Mouse (Mus musculus) left cerebral cortex, adult 2 months (tissue): Measurements from ENCODE around the gene Pax5. TPM values are rescaled to one million over a fixed set of nuclear protein-coding genes. Genes with fewer than 3 reads are reported as not detected.
A peak's percentile ranks its signal among the peaks of the same experiment; 100 is the strongest.

Experiments used
- DNase-seq, 2 experiments: peaks; one replicate each; pipeline ENCODE4 v3.0.0; 2021 to 2022; ENCODE audit warnings: low spot score in 2 of 2, mixed read lengths in 1 of 2; ENCODE audit errors: extremely low spot score in 1 of 2
- H3K27ac ChIP-seq: fragments of 200-600 bp; 2 replicates; pipeline ENCODE4 v1.8.1; 2022
- H3K4me3 ChIP-seq: fragments of 200-600 bp; 2 replicates; pipeline ENCODE4 v1.8.1; 2022
- CTCF ChIP-seq: fragments of 200-600 bp; IDR thresholded peaks from 2 replicates; pipeline ENCODE4 v1.8.1; 2022; ENCODE audit warnings: antibody characterized with exemption, mild to moderate bottlenecking, moderate library complexity
- intact Hi-C: fragments of 180-260 bp; cut with DNase I; formaldehyde crosslinking; loops from one replicate; pipeline ENCODE4 v1.15.1; 2025
- total RNA-seq, 2 experiments: library from RNA; stranded (reverse); gene quantifications; 2 replicates each; pipeline ENCODE4 v1.2.3; 2021

Gene Pax5
- total RNA-seq, 2 experiments from 2014 or later = 0.51 TPM; not detected in 1

GRCm38 (mm10) chr4:44612392-44612791, 97.9 kb downstream of the Pax5 start:
- no peak for DNase-seq
- TF ChIP-seq CTCF = no peak
- intact Hi-C loops = no loop called here
- Histone ChIP-seq H3K27ac (no peak overlapping the region), H3K4me3 (no peak overlapping the region)

DNA sequence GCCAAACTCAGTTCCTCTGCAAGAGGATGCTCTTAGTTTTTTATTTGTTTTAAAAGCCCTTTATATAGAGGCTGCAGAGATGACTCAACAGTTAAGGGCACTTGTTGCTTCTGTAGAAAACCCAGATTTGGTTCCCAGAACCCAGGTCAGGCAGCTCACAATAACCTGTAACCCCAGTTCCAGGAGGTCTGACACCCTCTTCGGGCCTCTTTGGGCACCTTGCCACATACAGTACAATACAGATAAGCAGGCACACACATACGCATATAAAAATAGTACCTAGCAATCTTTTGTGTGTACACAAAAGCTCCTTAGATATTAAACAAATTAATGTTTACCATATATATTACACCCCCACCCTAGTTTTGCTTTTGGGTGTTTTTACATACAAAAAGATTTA, 104.8 kb downstream of the Pax5 start:
- no peak for TF ChIP-seq CTCF
- intact Hi-C loops = no loop called here

DNA sequence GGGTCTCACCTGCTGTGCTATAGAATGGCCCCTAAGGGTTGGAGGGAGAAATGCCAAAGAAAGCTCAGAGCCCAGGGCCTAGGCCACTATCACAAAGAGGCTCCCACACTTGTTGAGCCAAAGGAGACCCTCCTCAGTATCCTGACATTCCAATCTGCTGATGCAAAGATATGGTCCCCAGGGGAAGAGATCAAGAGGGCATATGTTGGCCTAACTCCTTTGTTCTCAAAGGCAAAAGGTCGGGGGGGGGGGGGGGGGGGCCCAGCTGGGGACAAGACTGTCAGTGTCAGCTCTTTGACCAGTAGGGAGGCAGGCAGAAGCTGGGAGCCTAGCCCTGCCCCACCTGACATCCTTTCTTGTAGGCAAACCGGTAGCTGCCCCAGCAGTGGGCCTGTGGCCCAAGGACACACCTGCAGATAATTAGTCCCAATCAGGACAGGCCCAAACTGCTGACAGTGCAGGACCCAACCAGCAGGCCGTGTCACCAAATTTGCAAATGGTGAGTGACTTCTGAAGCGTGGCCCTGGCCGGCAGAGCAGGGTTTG, 108.0 kb downstream of the Pax5 start:
- DNase-seq = no peak
- Histone ChIP-seq H3K4me3 (no peak overlapping the region), H3K27ac (no peak overlapping the region)
- intact Hi-C loops = no loop called here
- TF ChIP-seq CTCF = no peak

More for the DNA sequence above, 104.8 kb downstream of the Pax5 start:
- no peak overlapping the region for H3K4me3 ChIP-seq
- DNase-seq = no peak
- H3K27ac ChIP-seq = no peak overlapping the region

- Histone ChIP-seq H3K27ac (no peak overlapping the region), H3K4me3 (no peak overlapping the region)
- DNase-seq = no peak
- intact Hi-C loops = no loop called here
- no peak for TF ChIP-seq CTCF
Measured at GRCm38 (mm10) chr4:44601370-44601769, 108.9 kb downstream of the Pax5 start.

DNA sequence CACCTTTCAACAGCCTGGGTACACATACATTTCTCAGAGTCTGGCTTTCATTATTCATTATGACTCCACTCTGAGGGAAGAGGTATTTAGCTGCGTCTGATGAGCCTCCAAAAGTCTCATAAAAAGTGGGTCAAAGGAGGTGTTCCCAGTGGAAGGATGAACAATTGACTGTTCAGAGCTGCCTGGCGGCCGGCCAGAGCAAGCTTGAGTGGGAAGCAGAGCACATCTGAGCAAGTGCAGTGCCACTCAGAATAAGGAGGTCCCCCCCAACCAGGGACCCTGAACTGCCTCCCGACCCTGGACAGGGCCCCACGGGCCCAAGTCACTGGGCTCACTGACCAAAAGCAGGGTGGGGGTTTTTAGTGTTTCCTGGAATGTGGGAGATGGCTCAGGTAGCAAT, 109.4 kb downstream of the Pax5 start:
- peak; percentile 52 to 57 for DNase-seq
- no peak for TF ChIP-seq CTCF
- Histone ChIP-seq H3K4me3 (no peak overlapping the region), H3K27ac (no peak overlapping the region)
- intact Hi-C loops = no loop called here

DNA sequence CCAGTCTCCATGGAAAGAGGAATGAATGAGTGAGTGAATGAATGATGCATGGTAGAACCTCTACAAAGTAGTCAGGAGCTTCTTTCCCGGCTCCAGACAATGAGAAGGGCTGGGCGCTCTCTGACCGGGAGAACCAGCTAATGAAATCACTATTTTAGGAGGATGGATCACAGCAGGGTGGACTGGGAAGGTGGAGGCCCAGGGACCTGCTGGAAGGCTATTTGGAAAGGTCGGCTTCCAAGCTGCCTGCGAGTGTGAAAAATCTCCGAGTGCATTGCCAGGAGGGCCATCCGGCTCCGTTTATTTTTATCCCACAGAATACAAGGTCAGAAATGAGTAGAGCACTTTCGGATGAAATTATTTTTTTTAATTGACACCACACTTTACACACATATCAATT, 112.3 kb downstream of the Pax5 start:
- intact Hi-C loops = no loop called here
- Histone ChIP-seq H3K27ac (no peak overlapping the region), H3K4me3 (no peak overlapping the region)
- no peak for TF ChIP-seq CTCF
- no peak for DNase-seq

GRCm38 (mm10) chr4:44593091-44593490, 117.2 kb downstream of the Pax5 start:
- TF ChIP-seq CTCF = no peak
- intact Hi-C loops = no loop called here
- no peak overlapping the region for H3K27ac ChIP-seq
- no peak for DNase-seq
- H3K4me3 ChIP-seq = no peak overlapping the region

DNA sequence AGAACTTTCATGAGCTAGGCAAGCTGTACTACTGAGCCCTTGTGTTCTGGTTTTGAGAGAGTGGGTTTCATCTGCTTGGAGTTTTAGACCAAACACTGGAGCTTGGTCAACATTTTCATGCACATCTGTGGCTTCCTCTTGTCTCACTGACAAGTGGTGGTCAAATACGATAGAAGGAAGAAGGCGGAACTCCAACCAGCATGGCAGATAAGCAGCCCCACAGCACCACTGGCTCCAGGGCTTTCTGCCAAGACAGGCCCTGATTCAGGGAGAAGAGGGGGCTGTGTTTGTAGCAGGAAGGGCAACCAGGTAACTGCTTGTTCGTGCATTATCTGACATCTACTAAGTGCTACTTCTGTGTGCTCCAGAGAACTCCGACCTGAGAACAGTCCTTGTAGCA, 127.6 kb downstream of the Pax5 start:
- DNase-seq = no peak
- TF ChIP-seq CTCF = no peak
- Histone ChIP-seq H3K4me3 (no peak overlapping the region), H3K27ac (no peak overlapping the region)
- intact Hi-C loops = no loop called here

GRCm38 (mm10) chr4:44578591-44578990, 131.7 kb downstream of the Pax5 start:
- DNase-seq = no peak
- Histone ChIP-seq H3K4me3 (no peak overlapping the region), H3K27ac (no peak overlapping the region)
- TF ChIP-seq CTCF = no peak
- intact Hi-C loops = loop anchor here (5.0 to 10.0 kb wide), 2 partner anchors 244 to 334 kb away; no protein-coding TSS in a partner anchor

DNA sequence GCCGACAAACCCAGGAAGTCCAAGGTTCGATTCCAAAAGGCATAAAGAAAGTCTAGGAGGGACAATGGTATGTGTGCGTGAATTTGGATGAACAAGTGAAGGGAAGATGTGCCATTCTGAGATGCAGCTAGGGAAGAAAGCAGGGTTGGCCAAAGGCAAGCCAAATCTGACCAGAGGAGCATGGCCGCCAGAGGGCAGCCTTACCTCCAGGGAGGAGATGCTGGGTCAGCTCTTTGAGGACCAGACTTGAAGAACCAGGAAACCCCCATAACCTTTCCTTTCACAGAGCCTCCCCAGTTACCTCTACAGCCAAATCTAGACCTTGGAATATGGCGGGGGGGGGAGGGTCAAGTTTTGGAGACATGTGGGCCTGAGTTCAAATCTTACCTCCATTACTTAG, 133.0 kb downstream of the Pax5 start:
- intact Hi-C loops = loop anchor here (5.0 to 10.0 kb wide), 2 partner anchors 242 to 335 kb away; no protein-coding TSS in a partner anchor

GRCm38 (mm10) chr4:44576786-44577185, 133.5 kb downstream of the Pax5 start:
- DNase-seq = no peak
- no peak overlapping the region for H3K4me3 ChIP-seq
- intact Hi-C loops = loop anchor here (5.0 to 10.0 kb wide), 2 partner anchors 242 to 336 kb away; no protein-coding TSS in a partner anchor
- TF ChIP-seq CTCF = no peak
- H3K27ac ChIP-seq = no peak overlapping the region

More for the DNA sequence above, 133.0 kb downstream of the Pax5 start:
- peak in 1 of 2 experiments; percentile 61 for DNase-seq
- TF ChIP-seq CTCF = peak; percentile 65
- Histone ChIP-seq H3K27ac (no peak overlapping the region), H3K4me3 (no peak overlapping the region)

DNA sequence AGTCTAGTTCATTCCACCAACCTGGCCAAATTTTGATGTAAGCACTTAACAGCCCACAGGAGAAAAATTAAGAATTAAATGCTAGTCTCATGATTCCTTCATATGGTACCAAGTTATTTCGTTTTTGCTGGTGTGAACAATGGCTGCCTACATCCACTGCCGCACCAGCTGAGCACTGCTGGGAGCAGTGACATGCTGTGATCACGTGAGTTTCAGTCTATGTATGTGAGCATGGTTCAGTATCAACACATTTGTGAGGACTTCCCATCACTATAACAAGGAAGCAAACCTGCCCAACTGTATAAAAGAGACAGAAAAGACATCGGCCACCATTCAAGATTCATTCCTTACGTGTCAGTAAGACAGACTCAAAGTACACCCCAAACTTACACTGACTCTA, 137.3 kb downstream of the Pax5 start:
- H3K4me3 ChIP-seq = no peak overlapping the region
- intact Hi-C loops = loop anchor here (10.0 kb wide), 1 partner anchor 238 kb away; no protein-coding TSS in a partner anchor
- no peak for DNase-seq
- TF ChIP-seq CTCF = no peak
- no peak overlapping the region for H3K27ac ChIP-seq

GRCm38 (mm10) chr4:44572373-44572772, 137.9 kb downstream of the Pax5 start:
- Histone ChIP-seq H3K27ac (no peak overlapping the region), H3K4me3 (no peak overlapping the region)
- intact Hi-C loops = loop anchor here (10.0 kb wide), 1 partner anchor 238 kb away; no protein-coding TSS in a partner anchor
- TF ChIP-seq CTCF = no peak
- DNase-seq = no peak
